ENCODE assay signal across 22 mouse cellular contexts in the genomic region with DNA sequence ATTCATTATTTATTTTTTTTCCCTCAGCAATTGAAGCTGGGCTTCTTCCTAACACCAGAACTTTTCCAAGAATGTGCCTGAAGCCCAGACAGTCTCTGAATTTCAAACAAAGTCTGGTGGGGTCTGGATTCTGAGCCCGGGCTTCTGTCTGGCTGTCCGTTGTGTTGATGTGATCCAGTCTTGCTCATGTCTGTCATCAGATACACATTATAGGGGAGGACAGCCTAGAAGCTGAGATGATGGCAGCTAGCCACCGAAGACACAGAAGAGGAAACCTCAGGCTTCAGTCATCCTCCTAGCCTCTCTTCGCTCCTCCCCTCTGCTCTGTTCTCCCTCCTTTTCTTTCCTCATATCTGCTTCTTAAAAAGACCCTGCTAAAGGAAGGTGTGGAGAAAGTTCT.
DNase-seq lines count a peak whose midpoint lies in the region; ATAC-seq and TF ChIP-seq lines count a peak whose summit lies in the region.
"Had no signal": no experiment of that assay in that cellular context is flagged by ENCODE, and none has a peak within 500 bp of the region (broad histone marks: within the 10 kb centered on the region; RNA-seq: fewer than 3 reads in every experiment).

No protein-coding gene starts in this region.

- TF ChIP-seq CTCF in testis, adult 2 months (IDR thresholded peaks at IDR 0.05; ENCODE audit: control insufficient read depth, insufficient read depth, insufficient replicate concordance, low read depth, low read length), result no peak
- no peak for TF ChIP-seq CTCF in lung, postnatal 0 days (IDR thresholded peaks at IDR 0.05)

- no peaks in the 10 kb centered on the region for H3K36me3 ChIP-seq in testis, adult 2 months (ENCODE audit: control insufficient read depth, insufficient read depth, low read length)
- no peaks in the 10 kb centered on the region for H3K36me3 ChIP-seq in lung, postnatal 0 days (ENCODE audit: insufficient read depth, low read length)
- no peaks in the 10 kb centered on the region for H3K36me3 ChIP-seq in forebrain, embryonic 14.5 days (ENCODE audit: control insufficient read depth, insufficient read depth, low read length)
- no peaks in the 10 kb centered on the region for H3K36me3 ChIP-seq in midbrain, embryonic 15.5 days (replicated peaks)
- H3K36me3 ChIP-seq: embryonic facial prominence, embryonic 12.5 days; embryonic facial prominence, embryonic 15.5 days; forebrain, embryonic 15.5 days; hindbrain, embryonic 12.5 days; hindbrain, embryonic 15.5 days had no signal

- no peak for DNase-seq in testis, postnatal 10 days (ENCODE audit: low spot score)
- no peak for DNase-seq in lung, postnatal 0 days (ENCODE audit: low spot score)
- DNase-seq in lung, postnatal 25 days (ENCODE audit: low spot score), result peak; percentile 44
- DNase-seq in yolk sac, embryonic 10.5 days (ENCODE audit: low spot score), result peak; percentile 28
- DNase-seq in forebrain, embryonic 14.5 days (ENCODE audit: low spot score), result no peak
- DNase-seq in kidney, postnatal 4 days, result no peak
- DNase-seq: adrenal gland, adult 8-10 months; adrenal gland, postnatal 25 days; cerebellum, adult 11-12 months; cerebellum, adult 8-10 months; cerebellum, postnatal 10 days; gastrocnemius, postnatal 25 days; heart, adult 2 months had no signal

- H3K4me1 ChIP-seq in testis, adult 2 months (ENCODE audit: control insufficient read depth, insufficient read depth, low read length), result no peaks in the 10 kb centered on the region
- H3K4me1 ChIP-seq in lung, postnatal 0 days (ENCODE audit: insufficient read depth, low read depth, low read length), result no peaks in the 10 kb centered on the region
- no peaks in the 10 kb centered on the region for H3K4me1 ChIP-seq in forebrain, embryonic 14.5 days (ENCODE audit: control insufficient read depth, insufficient read depth, low read length)
- no peaks in the 10 kb centered on the region for H3K4me1 ChIP-seq in midbrain, embryonic 15.5 days
- H3K4me1 ChIP-seq: embryonic facial prominence, embryonic 12.5 days; embryonic facial prominence, embryonic 15.5 days; forebrain, embryonic 15.5 days; hindbrain, embryonic 12.5 days; hindbrain, embryonic 15.5 days had no signal

- H3K27me3 ChIP-seq in testis, adult 2 months (ENCODE audit: control insufficient read depth, insufficient read depth, low read length), result no peaks in the 10 kb centered on the region
- no peaks in the 10 kb centered on the region for H3K27me3 ChIP-seq in lung, postnatal 0 days (replicated peaks; ENCODE audit: insufficient read depth, low read length)
- no peaks in the 10 kb centered on the region for H3K27me3 ChIP-seq in forebrain, embryonic 14.5 days (replicated peaks; ENCODE audit: control insufficient read depth, insufficient read depth, low read length)
- no peaks in the 10 kb centered on the region for H3K27me3 ChIP-seq in midbrain, embryonic 15.5 days (replicated peaks)
- H3K27me3 ChIP-seq: embryonic facial prominence, embryonic 12.5 days; embryonic facial prominence, embryonic 15.5 days; forebrain, embryonic 15.5 days; hindbrain, embryonic 12.5 days; hindbrain, embryonic 15.5 days had no signal

- no peak for TF ChIP-seq POLR2A in testis, adult 2 months (IDR thresholded peaks at IDR 0.05; ENCODE audit: control insufficient read depth, low read depth, low read length)

- peak; percentile 38; the same call in 1 of the 2 replicates for ATAC-seq in lung, postnatal 0 days
- no peak for ATAC-seq in forebrain, embryonic 14.5 days
- no peak for ATAC-seq in midbrain, embryonic 15.5 days (replicated peaks)
- ATAC-seq: CD4-positive, CD25-positive, alpha-beta regulatory T cell, adult 4 months; forebrain, embryonic 15.5 days had no signal

- 54% methylated on average over 4 of the region's 4 CpGs for WGBS in lung, postnatal 0 days
- 96% methylated on average over 4 of the region's 4 CpGs for WGBS in forebrain, embryonic 14.5 days
- WGBS in midbrain, embryonic 15.5 days, result 91% methylated on average over 4 of the region's 4 CpGs

- no peak for TF ChIP-seq EP300 in lung, postnatal 0 days (IDR thresholded peaks at IDR 0.05)

- H3K4me3 ChIP-seq in testis, adult 2 months (ENCODE audit: control insufficient read depth, low read depth, low read length), result peak overlapping the region; percentile 65
- H3K4me3 ChIP-seq in lung, postnatal 0 days (ENCODE audit: low read depth, low read length), result no peak overlapping the region
- no peak overlapping the region for H3K4me3 ChIP-seq in forebrain, embryonic 14.5 days (ENCODE audit: low read depth, low read length)
- no peak overlapping the region for H3K4me3 ChIP-seq in midbrain, embryonic 15.5 days
- H3K4me3 ChIP-seq: embryonic facial prominence, embryonic 12.5 days; embryonic facial prominence, embryonic 15.5 days; forebrain, embryonic 15.5 days; heart, adult 2 months; hindbrain, embryonic 12.5 days; hindbrain, embryonic 15.5 days had no signal

- no peak overlapping the region for H3K9ac ChIP-seq in lung, postnatal 0 days (replicated peaks; ENCODE audit: low read depth)
- H3K9ac ChIP-seq in forebrain, embryonic 14.5 days (ENCODE audit: low read length), result no peak overlapping the region
- no peak overlapping the region for H3K9ac ChIP-seq in midbrain, embryonic 15.5 days
- H3K9ac ChIP-seq: embryonic facial prominence, embryonic 12.5 days; embryonic facial prominence, embryonic 15.5 days; forebrain, embryonic 15.5 days; hindbrain, embryonic 12.5 days; hindbrain, embryonic 15.5 days had no signal

- no peaks in the 10 kb centered on the region for H3K9me3 ChIP-seq in lung, postnatal 0 days (ENCODE audit: low read length)
- H3K9me3 ChIP-seq in forebrain, embryonic 14.5 days (replicated peaks; ENCODE audit: control insufficient read depth, low read length), result no peaks in the 10 kb centered on the region
- no peaks in the 10 kb centered on the region for H3K9me3 ChIP-seq in midbrain, embryonic 15.5 days
- H3K9me3 ChIP-seq: embryonic facial prominence, embryonic 12.5 days; embryonic facial prominence, embryonic 15.5 days; forebrain, embryonic 15.5 days; hindbrain, embryonic 12.5 days; hindbrain, embryonic 15.5 days had no signal

- H3K4me2 ChIP-seq in lung, postnatal 0 days (replicated peaks; ENCODE audit: low read depth, low read length), result no peak overlapping the region
- H3K4me2 ChIP-seq in forebrain, embryonic 14.5 days (ENCODE audit: low read length), result no peak overlapping the region
- no peak overlapping the region for H3K4me2 ChIP-seq in midbrain, embryonic 15.5 days
- H3K4me2 ChIP-seq: embryonic facial prominence, embryonic 12.5 days; embryonic facial prominence, embryonic 15.5 days; forebrain, embryonic 15.5 days; heart, embryonic 11.5 days; hindbrain, embryonic 12.5 days; hindbrain, embryonic 15.5 days had no signal

- H3K27ac ChIP-seq in testis, adult 2 months (ENCODE audit: control insufficient read depth, insufficient read depth, low read depth, low read length), result no peak overlapping the region
- no peak overlapping the region for H3K27ac ChIP-seq in lung, postnatal 0 days (ENCODE audit: low read length)
- H3K27ac ChIP-seq in forebrain, embryonic 14.5 days (ENCODE audit: low read depth, low read length), result no peak overlapping the region
- H3K27ac ChIP-seq in midbrain, embryonic 15.5 days, result no peak overlapping the region
- H3K27ac ChIP-seq: embryonic facial prominence, embryonic 12.5 days; embryonic facial prominence, embryonic 15.5 days; forebrain, embryonic 15.5 days; heart, adult 2 months; hindbrain, embryonic 12.5 days; hindbrain, embryonic 15.5 days had no signal

Comparison
In these comparisons a context has a peak if more than half of its experiments do, and no peak if none do; other contexts are left out.
1. DNase-seq: peak in lung, postnatal 25 days (single experiment) and yolk sac, embryonic 10.5 days (single experiment); none in testis, postnatal 10 days (single experiment), lung, postnatal 0 days (single experiment), forebrain, embryonic 14.5 days (single experiment) and kidney, postnatal 4 days (0 of 2).